Mouse (Mus musculus): Measurements from ENCODE around the gene Gadd45g.

Gadd45g gene

GRCm38 (mm10) chr13:51886723-51887122 lies 40.2 kb downstream of the Gadd45g start:
- DNase-seq = no peak

- DNase-seq = no peak
These were observed 41.9 kb downstream of the Gadd45g start for GRCm38 (mm10) chr13:51888426-51888825.

- DNase-seq = no peak
These were observed 45.5 kb downstream of the Gadd45g start for GRCm38 (mm10) chr13:51891825-51892532.

GRCm38 (mm10) chr13:51897579-51897978 lies 51.1 kb downstream of the Gadd45g start:
- DNase-seq = no peak
